In the genomic region with DNA sequence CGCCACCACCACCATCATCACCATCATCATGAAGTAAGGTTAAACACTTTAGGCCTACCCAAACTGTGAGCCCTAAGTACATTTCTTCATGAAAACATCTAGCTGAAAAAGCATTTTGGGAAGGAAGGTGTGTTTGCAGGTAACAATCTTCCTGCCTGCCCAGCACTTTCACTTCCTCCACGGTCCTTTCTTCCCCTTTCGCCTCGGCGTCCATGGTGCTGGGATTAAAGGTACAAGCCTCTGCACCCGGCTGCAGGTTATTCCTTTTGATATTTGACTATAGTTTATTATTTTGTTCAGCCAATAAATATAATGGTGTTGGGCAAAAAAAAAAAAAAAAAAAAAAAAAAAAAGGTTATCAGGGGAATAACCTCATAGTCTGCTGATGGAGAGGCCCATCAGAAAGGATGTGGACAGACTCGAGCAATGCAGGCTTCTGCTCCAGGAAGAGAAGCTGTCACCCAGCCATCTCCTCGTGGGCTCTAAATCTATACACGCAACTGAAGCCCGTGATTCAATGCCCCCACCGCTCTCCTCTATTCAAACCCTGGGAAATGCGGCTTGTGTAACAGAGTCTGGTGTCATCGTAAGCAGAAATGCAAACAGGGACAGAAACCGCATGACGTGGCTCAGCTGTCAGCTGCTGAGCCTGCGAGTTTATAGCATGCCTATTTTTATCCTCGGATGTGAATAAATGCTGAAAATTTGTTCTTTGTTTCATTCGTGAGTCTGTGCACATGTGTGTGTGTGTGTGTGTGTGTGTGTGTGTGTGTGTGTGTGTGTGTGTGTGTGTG, we compare ENCODE assay signal across 8 mouse cellular contexts. TPM values are rescaled to one million over a fixed set of nuclear protein-coding genes. Genes with fewer than 3 reads are reported as not detected.
DNase-seq lines count a peak whose midpoint lies in the region; ATAC-seq and TF ChIP-seq lines count a peak whose summit lies in the region.

No protein-coding gene starts in this region.

- H3K36me3 ChIP-seq in intestine, embryonic 15.5 days, result no peaks in the 10 kb centered on the region

- DNase-seq in gastrocnemius, postnatal 25 days, result peak; percentile 11
- no peak for DNase-seq in gastrocnemius, adult 2 months
- peak; percentile 83 for DNase-seq in T-cell, adult 2 months (ENCODE audit: low spot score)
- peak; percentile 67 to 74 for DNase-seq in layer of hippocampus, adult 18-20 months (ENCODE audit: low spot score in 2 of 2)
- DNase-seq in lung, postnatal 25 days (ENCODE audit: low spot score), result peak; percentile 18
- peak; percentile 72 to 73 for DNase-seq in spleen, postnatal 36 days (ENCODE audit: low spot score in 2 of 2)
- no peak for DNase-seq in MN1 (ENCODE audit: low spot score)

- no peak overlapping the region for H3K4me2 ChIP-seq in intestine, embryonic 15.5 days (replicated peaks)

- no peak for ATAC-seq in intestine, embryonic 15.5 days

- H3K27me3 ChIP-seq in intestine, embryonic 15.5 days (replicated peaks), result no peaks in the 10 kb centered on the region

- no peak overlapping the region for H3K4me3 ChIP-seq in gastrocnemius, adult 2 months
- H3K4me3 ChIP-seq in intestine, embryonic 15.5 days (replicated peaks), result no peak overlapping the region

- TF ChIP-seq CTCF in gastrocnemius, adult 2 months (IDR thresholded peaks at IDR 0.05), result no peak

- no peak overlapping the region for H3K27ac ChIP-seq in gastrocnemius, adult 2 months
- H3K27ac ChIP-seq in intestine, embryonic 15.5 days, result no peak overlapping the region

- H3K9me3 ChIP-seq in intestine, embryonic 15.5 days, result no peaks in the 10 kb centered on the region

- no peak overlapping the region for H3K9ac ChIP-seq in intestine, embryonic 15.5 days

- H3K4me1 ChIP-seq in intestine, embryonic 15.5 days (replicated peaks), result peaks cover 7% of the 10 kb centered on the region

- intact Hi-C loops in gastrocnemius, adult 2 months (cut with DNase I), result no loop called here

- 61% methylated on average over 18 of the region's 18 CpGs for WGBS in intestine, embryonic 15.5 days

RNA-seq across cellular contexts. Expression of a gene that starts 56.5 kb away (rescaled TPM):
- 10 to 100 TPM; 18.5 to 20.8 TPM for total RNA-seq in gastrocnemius, postnatal 25 days (2021)
- 10 to 100 TPM; 13.2 to 21.2 TPM for total RNA-seq in gastrocnemius, adult 2 months (2021)
- total RNA-seq in layer of hippocampus, adult 18-20 months (2021), result 10 to 100 TPM; 72.4 to 81.0 TPM
- polyA plus RNA-seq in intestine, embryonic 15.5 days (2015; fragmentation: Nextera tagmentation; extraction: Ambion mirVana), result 67.6 and 68.6 TPM in 2 replicates

Comparison
In these comparisons a context has a peak if more than half of its experiments do, and no peak if none do; other contexts are left out.
1. DNase-seq: peak in gastrocnemius, postnatal 25 days (single experiment), T-cell, adult 2 months (single experiment), layer of hippocampus, adult 18-20 months (2 of 2), lung, postnatal 25 days (single experiment) and spleen, postnatal 36 days (2 of 2); none in gastrocnemius, adult 2 months (single experiment) and MN1 (single experiment).